Mouse (Mus musculus) hindbrain, embryonic 11.5 days (tissue): Measurements from ENCODE around the gene Gm17509. TPM values are rescaled to one million over a fixed set of nuclear protein-coding genes. Genes with fewer than 3 reads are reported as not detected.

ENCODE experiments used
- ATAC-seq: fragments of 200-750 bp; cut with Nextera tagmentation; 2 replicates; pipeline ENCODE4 v1.8.0; 2017; ENCODE audit warnings: mild to moderate bottlenecking, moderate TSS enrichment, moderate library complexity; ENCODE audit not compliant: low FRiP score
- DNase-seq: peaks from one replicate; pipeline ENCODE4 v3.0.0-alpha.2; 2015; ENCODE audit warnings: low spot score
- H3K27ac ChIP-seq: fragments of 300-500 bp; sonication (generic); 2 replicates; pipeline ENCODE4 v1.5.1; 2014; ENCODE audit warnings: mild to moderate bottlenecking, low read depth, low read length
- H3K27me3 ChIP-seq: fragments of 300-500 bp; sonication (generic); 2 replicates; pipeline ENCODE4 v1.6.1; 2014; ENCODE audit warnings: mild to moderate bottlenecking, low read length, moderate library complexity, mixed read lengths; ENCODE audit not compliant: control insufficient read depth, insufficient read depth
- H3K36me3 ChIP-seq: fragments of 300-500 bp; sonication (generic); 2 replicates; pipeline ENCODE4 v1.6.1; 2014; ENCODE audit warnings: mild to moderate bottlenecking, low read length, moderate library complexity, mixed read lengths; ENCODE audit not compliant: control insufficient read depth, insufficient read depth
- H3K4me1 ChIP-seq: fragments of 300-500 bp; sonication (generic); replicated peaks from 2 replicates; pipeline ENCODE4 v1.6.1; 2014; ENCODE audit warnings: low read length, mixed read lengths; ENCODE audit not compliant: control insufficient read depth, insufficient read depth
- H3K4me2 ChIP-seq: fragments of 300-500 bp; sonication (generic); replicated peaks from 2 replicates; pipeline ENCODE4 v1.6.1; 2014; ENCODE audit warnings: mild to moderate bottlenecking, low read depth, low read length
- H3K4me3 ChIP-seq: fragments of 300-500 bp; sonication (generic); 2 replicates; pipeline ENCODE4 v1.5.1; 2014; ENCODE audit warnings: low read depth, low read length
- H3K9ac ChIP-seq: fragments of 300-500 bp; sonication (generic); 2 replicates; pipeline ENCODE4 v1.6.1; 2014; ENCODE audit warnings: low read depth, low read length
- H3K9me3 ChIP-seq: fragments of 300-500 bp; sonication (generic); 2 replicates; pipeline ENCODE4 v1.6.1; 2016; ENCODE audit warnings: low read length; ENCODE audit not compliant: control insufficient read depth
- WGBS: fragments of 180-500 bp; shearing (Covaris S2); extraction: QIAGEN DNeasy Blood & Tissue Kit; methylation state at CpG from one replicate; pipeline ENCODE4 v1.1.7; 2014; 5-methylcytosine and 5-hydroxymethylcytosine counted together
- polyA plus RNA-seq: library from polyadenylated mRNA; unstranded; fragments of >200 nt; fragmentation: Nextera tagmentation; extraction: Ambion mirVana; gene quantifications from 2 replicates; pipeline ENCODE4 v1.2.1, GENCODE M21; 2014

Gene Gm17509
- polyA plus RNA-seq, 1 experiment from 2014 or later, result 0.80 TPM

DNA sequence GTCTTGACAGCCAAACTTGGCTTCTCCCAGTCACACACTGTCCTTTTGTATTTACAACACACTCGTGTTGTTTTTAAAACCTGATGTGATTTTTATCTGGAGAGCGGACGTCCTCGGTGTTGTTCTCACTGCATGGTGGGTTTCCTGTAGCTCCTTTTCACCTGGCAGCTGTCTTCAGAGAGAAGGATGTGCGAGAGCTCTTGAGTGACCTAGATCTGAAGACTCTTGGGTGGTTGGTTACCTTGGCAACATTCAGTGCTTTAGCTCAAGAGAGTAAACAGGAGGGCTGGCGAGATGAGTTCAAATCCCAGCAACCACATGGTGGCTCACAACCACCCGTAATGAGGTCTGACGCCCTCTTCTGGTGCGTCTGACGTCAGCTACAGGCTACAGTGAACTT, 4.7 kb downstream of the Gm17509 start:
- H3K4me3 ChIP-seq, result no peak overlapping the region
- WGBS, result 15% methylated on average over 10 of the region's 10 CpGs
- peak; percentile 33 for DNase-seq

DNA sequence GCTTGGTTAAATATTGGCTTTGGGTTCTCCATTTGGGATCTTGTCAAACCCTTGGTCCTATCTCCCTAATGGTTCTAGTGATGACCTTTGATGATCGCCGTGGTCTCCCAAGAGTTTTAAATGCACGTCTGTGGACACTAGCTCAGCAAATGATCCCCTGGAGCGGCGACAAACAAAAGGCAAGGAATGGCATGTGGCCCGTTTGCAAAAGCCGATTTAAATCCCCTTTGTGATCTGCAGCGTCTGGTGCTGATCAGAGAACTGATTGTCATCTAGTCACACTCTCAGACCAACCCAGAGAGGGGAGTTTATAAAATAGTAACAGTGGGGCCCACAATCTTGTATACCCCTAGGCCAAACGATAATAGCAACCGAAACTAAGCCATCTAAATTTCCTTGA, 5.4 kb downstream of the Gm17509 start:
- 3% methylated on average over 10 of the region's 10 CpGs for WGBS

More for the DNA sequence above, 4.7 kb downstream of the Gm17509 start:
- Histone ChIP-seq H3K9me3 (no peaks in the 10 kb centered on the region), H3K36me3 (no peaks in the 10 kb centered on the region), H3K27ac (no peak overlapping the region), H3K9ac (no peak overlapping the region), H3K4me2 (no peak overlapping the region), H3K27me3 (no peaks in the 10 kb centered on the region), H3K4me1 (no peaks in the 10 kb centered on the region)
- ATAC-seq, result no peak

DNA sequence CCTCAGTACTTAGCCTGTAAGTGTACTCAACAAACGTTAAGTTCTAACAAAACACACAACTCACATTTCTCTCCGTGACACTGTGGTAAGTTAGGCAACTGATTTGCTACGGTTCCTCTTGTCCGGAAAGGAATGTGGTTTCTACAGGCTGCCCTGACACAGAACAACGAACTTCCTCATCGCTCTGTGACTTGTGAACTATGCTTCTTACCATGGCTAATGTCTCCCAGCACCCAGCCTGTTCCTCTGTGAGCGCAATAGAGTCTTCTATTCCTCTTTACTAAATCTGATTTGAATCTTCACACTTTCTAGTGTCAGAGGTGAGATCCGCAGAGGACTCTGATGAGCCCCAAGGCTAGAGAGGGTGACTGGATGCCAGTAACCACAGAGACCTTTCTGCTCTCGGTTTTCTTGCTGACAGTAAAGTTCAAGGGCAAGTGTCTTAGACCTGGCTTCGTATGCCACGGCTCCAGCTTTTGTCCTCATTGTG, 9.4 kb downstream of the Gm17509 start:
- no peak overlapping the region for H3K27ac ChIP-seq
- no peak for ATAC-seq
- no peak overlapping the region for H3K4me3 ChIP-seq
- H3K9me3 ChIP-seq, result no peaks in the 10 kb centered on the region
- WGBS, result 57% methylated on average over 11 of the region's 11 CpGs
- no peaks in the 10 kb centered on the region for H3K36me3 ChIP-seq
- H3K4me1 ChIP-seq, result no peaks in the 10 kb centered on the region
- H3K27me3 ChIP-seq, result no peaks in the 10 kb centered on the region
- no peak overlapping the region for H3K4me2 ChIP-seq
- no peak overlapping the region for H3K9ac ChIP-seq
- DNase-seq, result no peak

More for the DNA sequence above, 5.4 kb downstream of the Gm17509 start:
- no peak overlapping the region for H3K9ac ChIP-seq
- H3K4me3 ChIP-seq, result no peak overlapping the region
- ATAC-seq (no peak), DNase-seq (peak; percentile 49)
- 0 out of 2 replicates have a peak overlapping the region, but pooled peaks have one; percentile 0 for H3K4me2 ChIP-seq
- H3K27ac ChIP-seq, result no peak overlapping the region
- H3K9me3 ChIP-seq, result no peaks in the 10 kb centered on the region
- no peaks in the 10 kb centered on the region for H3K27me3 ChIP-seq
- H3K36me3 ChIP-seq, result no peaks in the 10 kb centered on the region
- H3K4me1 ChIP-seq, result no peaks in the 10 kb centered on the region

DNA sequence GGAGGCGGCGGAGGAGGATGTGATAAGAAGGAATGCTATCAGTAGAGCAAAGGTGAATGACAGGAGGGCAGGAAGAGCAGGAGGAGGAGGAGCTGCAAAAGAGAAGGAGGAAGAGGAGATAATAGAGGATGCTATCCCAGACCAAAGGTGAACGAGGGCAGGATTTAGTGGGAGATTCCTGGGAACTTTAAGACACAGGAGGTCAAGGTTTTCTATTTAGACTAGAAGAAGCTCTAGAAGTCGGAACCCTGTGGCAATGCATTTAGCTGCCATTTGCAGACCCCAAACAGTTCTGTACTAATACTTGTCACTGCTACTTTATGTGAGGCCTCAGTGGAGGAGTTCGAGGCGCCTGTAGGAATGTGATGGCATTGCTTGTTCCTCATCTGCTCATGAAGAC, 12.6 kb downstream of the Gm17509 start, which contains the start of gene Emb:
Emb (plus strand) TSS at position 301 of the 400 bp plus-strand sequence.
- Histone ChIP-seq H3K9ac (no peak within 1 kb of the TSS), H3K9me3 (no peaks in the 10 kb centered on the region), H3K27me3 (no peaks in the 10 kb centered on the region), H3K4me2 (no peak within 1 kb of the TSS), H3K27ac (no peak within 1 kb of the TSS), H3K4me1 (no peaks in the 10 kb centered on the region), H3K4me3 (no peak within 1 kb of the TSS), H3K36me3 (no peaks in the 10 kb centered on the region)
- ATAC-seq (no peak), DNase-seq (no peak)
- WGBS, result 75% methylated on average over 6 of the region's 6 CpGs

DNA sequence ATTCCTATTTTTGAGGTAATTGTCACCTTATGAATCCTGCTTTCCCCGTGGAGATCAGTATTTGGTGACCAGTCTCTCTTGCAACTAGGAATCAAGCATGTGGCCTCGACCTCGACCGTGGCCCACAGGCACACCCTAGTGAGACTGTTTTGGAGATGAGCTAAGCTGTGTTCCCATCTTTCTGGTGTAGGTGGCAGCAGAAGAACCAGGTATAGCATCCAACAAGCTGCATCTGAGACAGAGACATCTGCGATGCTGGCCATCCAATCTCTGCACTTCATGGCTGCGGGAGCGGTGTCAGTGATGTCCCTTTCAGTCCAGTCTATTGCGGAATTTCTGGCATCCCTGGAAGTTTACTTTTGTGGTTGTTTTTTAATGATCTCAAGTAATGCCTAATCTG, 14.8 kb downstream of the Gm17509 start:
- whole genome bisulfite sequencing, result 93% methylated on average over 8 of the region's 8 CpGs
- no peak for DNase-seq
- Histone ChIP-seq H3K9ac (no peak overlapping the region), H3K9me3 (no peaks in the 10 kb centered on the region), H3K27ac (no peak overlapping the region), H3K4me1 (no peaks in the 10 kb centered on the region), H3K4me2 (no peak overlapping the region), H3K36me3 (no peaks in the 10 kb centered on the region), H3K27me3 (no peaks in the 10 kb centered on the region), H3K4me3 (no peak overlapping the region)
- no peak for ATAC-seq

DNA sequence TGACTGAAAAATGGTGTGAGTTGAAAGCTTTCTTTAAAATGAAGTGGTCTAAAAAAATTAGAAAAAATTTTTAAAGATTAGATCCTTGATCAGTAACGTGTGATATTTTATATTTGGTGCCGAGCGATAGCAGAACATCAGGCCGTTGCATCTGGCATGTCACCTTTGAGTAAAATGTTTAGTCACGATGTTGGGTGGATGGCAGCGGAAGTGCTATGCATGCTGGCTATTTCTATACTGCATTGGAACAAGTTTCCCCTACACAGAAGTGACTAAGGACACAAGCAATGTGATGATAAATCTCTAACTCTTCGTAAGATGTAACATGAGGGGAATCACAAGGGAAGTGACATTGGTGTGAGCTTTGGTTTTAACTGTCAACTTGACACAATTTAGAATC, 16.2 kb downstream of the Gm17509 start:
- no peaks in the 10 kb centered on the region for H3K4me1 ChIP-seq
- no peak overlapping the region for H3K27ac ChIP-seq
- H3K4me2 ChIP-seq, result no peak overlapping the region
- ATAC-seq (no peak), DNase-seq (no peak)
- H3K36me3 ChIP-seq, result no peaks in the 10 kb centered on the region
- no peaks in the 10 kb centered on the region for H3K9me3 ChIP-seq
- no peak overlapping the region for H3K4me3 ChIP-seq
- WGBS, result 96% methylated on average over 7 of the region's 7 CpGs
- no peaks in the 10 kb centered on the region for H3K27me3 ChIP-seq
- no peak overlapping the region for H3K9ac ChIP-seq

DNA sequence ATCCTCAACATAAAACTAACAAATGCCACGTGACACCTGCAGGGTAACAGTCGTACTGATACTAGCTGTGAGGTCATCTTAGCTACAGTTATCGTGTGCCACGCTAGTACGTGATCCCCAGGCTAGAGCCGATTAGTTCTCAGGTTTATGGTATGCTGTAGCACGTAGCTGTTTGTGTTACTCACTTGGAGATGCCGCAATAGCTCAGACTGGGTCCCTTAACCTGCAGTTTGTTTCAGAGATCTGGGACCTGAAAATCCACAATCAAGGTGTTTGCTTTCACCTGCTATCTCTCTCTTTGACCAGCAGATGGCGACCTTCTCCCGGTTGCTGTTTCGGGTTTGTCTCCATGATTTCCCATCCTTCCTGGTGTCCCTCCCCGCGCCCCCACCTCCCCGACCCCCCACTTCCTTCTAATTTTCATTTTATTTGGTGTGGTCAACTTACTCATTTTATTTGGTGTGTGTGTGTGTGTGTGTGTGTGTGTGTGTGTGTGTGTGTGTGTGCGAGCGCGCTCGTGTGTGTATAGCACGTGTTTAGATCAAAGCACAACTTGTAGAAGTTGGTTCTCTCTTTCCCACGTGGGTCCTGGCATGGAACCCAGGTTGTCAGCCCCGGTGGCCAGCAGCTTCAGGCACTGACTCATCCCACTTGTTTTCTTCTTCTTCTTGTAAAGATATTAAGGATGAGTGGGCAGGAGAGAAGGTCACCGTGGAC, 18.0 kb downstream of the Gm17509 start:
- Histone ChIP-seq H3K27me3 (no peaks in the 10 kb centered on the region), H3K4me2 (no peak overlapping the region), H3K36me3 (no peaks in the 10 kb centered on the region)

DNA sequence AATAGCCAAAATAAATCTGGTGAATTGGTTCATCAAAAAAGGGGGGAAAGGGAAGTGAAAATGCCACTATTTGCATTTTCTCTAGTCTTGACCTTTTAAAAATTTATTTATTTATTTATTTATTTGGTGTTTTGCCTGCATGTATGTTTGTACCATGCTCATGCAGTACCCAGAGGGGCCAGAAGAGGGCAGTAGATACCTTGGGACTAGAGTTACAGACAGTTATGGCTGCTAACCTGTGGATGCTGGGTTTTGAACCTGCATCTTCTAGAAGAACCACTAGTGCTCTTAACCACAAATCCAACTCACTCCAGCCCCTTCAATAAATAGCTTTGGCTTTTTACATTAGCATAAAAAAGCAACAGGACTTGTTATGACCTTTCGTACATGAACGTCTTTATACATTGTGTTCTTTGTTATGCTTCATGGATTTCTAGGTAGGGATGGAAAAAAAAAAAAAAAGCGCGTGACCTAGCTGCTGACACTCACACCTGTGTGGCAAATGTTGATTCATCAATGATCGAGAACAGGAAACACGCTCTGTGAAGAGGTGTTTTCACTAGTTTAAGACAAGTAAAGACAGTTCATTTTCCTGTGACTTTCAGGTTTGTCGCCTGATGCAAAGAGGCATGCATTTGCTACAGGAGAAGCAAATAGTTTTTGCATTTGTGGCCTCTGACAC, 22.3 kb downstream of the Gm17509 start:
- no peaks in the 10 kb centered on the region for H3K4me1 ChIP-seq
- H3K36me3 ChIP-seq, result no peaks in the 10 kb centered on the region
- H3K27ac ChIP-seq, result no peak overlapping the region
- H3K27me3 ChIP-seq, result no peaks in the 10 kb centered on the region
- DNase-seq, result peak; percentile 84
- no peak overlapping the region for H3K4me3 ChIP-seq
- no peaks in the 10 kb centered on the region for H3K9me3 ChIP-seq
- no peak overlapping the region for H3K9ac ChIP-seq
- H3K4me2 ChIP-seq, result no peak overlapping the region
- WGBS, result 87% methylated on average over 7 of the region's 7 CpGs
- 0 out of 2 replicates have a peak, but pooled peaks have one; percentile 58 for ATAC-seq

More for the DNA sequence above, 18.0 kb downstream of the Gm17509 start:
- 44% methylated on average over 20 of the region's 22 CpGs for WGBS
- Histone ChIP-seq H3K4me3 (no peak overlapping the region), H3K4me1 (no peaks in the 10 kb centered on the region), H3K9me3 (no peaks in the 10 kb centered on the region), H3K9ac (no peak overlapping the region), H3K27ac (no peak overlapping the region)
- DNase-seq, result peak; percentile 56
- peak; percentile 73 for ATAC-seq
